Mouse (Mus musculus): Measurements from ENCODE around the gene Inafm1. TPM values are rescaled to one million over a fixed set of nuclear protein-coding genes. Genes with fewer than 3 reads are reported as not detected.

Gene Inafm1
- total RNA-seq, 2 experiments from 2014 or later: 12.2 to 15.1 TPM

DNA sequence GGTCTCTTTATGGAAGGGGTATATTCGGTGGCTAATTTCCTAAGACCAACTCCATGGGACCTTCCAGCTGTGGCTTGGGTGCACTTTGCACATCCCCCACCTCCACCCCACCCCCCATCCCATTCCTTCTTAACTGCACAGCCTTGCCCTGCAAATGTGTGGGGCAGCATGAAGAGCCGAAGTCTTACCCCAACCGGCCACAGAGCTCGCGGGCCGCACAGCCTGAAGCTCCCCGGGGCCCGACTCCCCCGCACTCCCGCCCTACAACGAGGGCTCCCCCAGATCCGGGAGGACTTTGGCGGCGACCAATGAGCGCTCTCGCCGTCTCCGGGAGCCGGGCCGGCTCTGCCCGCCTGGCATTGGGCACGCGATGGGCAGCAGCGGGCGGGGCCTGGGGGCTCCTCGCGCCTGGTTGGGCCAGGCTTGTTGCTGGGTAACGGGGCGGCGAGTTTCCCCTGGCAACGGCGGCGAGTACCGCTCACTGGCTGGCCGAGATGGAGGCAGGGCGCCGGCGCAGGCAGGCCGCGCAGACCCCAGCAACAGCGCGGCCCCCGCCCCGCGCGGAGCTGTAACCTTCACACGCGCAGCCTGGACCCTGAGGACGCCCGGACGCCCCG is 26.1 kb upstream of the Inafm1 start:
- intact Hi-C loops (cut with DNase I): loop anchor here (10.0 kb wide), 1 partner anchor 315 kb away; the partner anchor contains the start of gene Arhgap35

DNA sequence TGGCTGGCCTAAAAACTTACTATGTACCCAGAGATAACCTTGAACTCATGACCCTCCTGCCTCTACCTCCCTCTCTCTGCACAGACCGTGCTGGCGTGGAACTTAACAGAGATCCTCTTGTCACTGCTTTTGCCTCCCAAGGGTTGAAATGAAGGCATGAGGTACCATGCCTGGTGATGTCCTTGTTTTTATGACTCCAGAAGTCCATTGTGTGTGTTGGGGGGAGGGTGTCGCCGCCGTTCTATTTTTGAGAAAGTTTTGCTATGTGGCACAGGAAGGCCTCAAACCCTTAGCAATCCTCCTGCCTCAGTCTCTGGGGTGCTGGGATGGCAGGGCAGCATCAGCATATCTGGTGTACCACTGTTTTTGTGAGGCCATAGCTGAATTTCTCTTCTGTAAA is 25.5 kb upstream of the Inafm1 start:
- intact Hi-C loops (cut with DNase I): loop anchor here (10.0 kb wide), 1 partner anchor 316 kb away; the partner anchor contains the start of gene Arhgap35
- no peak for DNase-seq

More for the DNA sequence above, 26.1 kb upstream of the Inafm1 start:
- peak; percentile 74 to 85 for DNase-seq

DNA sequence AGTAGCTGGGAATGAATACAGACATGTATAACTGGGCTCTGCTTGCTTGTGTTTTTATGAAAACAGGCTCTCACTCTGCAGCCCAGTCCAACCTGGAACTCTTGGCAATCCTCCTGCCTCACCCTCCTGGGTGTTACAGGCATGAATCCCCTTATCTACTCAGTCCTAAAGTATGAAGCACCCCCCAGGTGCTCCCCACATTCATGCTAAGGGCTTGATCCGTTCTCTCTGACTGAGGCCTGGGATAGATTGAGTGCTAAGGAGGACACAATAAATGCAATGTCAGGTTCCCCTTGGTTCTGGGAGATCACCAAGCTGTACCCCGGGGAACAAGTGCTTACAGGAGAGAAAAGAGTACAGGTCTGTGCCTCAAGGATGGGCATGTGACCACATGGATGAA is 24.2 kb upstream of the Inafm1 start:
- no peak for DNase-seq
- intact Hi-C loops (cut with DNase I): loop anchor here (2.0 to 10.0 kb wide), 2 partner anchors 15 to 317 kb away; partner anchors contain the start of gene Arhgap35

DNA sequence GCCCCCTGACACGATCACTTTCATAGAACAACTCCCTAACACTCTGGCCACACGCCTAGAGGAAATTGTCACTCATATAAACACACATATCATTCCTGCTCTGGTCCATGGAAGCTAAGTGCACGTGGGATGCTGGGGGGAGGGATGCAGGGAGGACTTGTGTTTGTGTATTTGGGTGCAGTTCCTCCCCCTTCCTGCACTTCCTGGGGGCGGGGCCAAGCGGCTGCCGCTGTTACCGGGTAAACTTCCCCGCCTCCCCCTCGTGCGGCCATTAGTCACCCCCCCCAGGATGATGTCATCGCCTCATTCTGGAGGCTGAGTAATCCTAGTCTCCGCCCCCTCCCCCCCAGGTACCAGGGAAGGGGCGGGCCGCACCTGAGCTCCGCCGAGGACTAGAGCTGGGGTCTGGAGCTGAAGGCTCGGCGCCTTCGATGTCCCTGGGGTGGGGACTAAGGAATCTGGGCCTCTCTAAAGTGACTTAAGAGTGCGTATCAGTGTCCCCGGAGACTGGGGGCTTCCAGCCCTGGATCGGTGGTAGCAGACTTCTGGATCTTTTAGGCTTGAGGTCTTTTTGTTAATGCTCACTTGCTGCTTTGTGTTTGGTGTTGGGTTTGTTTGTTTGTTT is 23.5 kb upstream of the Inafm1 start:
- intact Hi-C loops (cut with DNase I): loop anchor here (2.0 to 10.0 kb wide), 2 partner anchors 16 to 318 kb away; partner anchors contain the start of gene Arhgap35
- peak; percentile 75 to 83 for DNase-seq

DNA sequence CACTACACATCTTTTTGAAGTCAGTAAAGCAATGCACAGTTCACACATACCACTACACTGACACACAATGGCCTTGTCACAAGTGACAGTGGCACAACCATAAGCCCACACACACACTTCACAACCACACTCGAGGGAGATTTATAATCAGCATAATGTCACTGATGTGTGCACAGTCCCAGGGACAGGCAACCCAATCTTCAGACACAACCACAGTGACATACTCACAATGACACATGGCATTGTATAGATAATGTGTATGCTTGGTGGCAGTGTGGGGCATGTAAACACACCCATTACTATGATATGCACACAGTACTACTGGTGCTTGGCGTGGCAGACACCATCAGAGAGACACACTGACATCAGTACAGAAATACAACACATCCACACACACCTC is 22.7 kb upstream of the Inafm1 start:
- DNase-seq: no peak
- intact Hi-C loops (cut with DNase I): loop anchor here (2.0 to 10.0 kb wide), 2 partner anchors 17 to 319 kb away; partner anchors contain the start of gene Arhgap35

DNA sequence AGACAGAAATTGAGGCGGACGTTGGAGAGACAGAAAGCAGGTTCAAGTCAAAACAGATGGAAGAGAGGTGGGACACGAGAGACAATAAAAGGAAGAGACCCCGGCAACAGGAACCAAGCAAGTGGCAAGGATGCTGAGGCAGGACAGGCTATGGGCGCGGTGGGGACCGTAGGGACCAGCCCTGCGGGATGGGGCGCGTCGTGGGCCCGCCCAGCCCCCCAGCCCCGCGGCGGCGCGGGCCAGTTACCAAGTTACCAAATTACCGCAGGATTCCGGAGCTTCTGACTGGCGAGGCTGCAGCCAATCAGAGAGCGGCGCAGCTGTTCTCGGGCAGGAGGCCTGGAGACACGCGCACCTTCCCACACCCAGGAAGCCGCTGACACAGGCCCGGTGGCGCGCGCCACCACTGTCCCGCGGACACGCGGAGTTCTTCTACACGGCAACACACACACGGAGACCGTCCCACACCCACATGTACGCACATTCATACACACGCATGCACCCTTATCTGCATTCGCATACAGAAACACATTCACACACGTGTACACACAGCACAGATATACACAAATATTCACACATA is 22.0 kb upstream of the Inafm1 start:
- DNase-seq: peak; percentile 74 to 76
- intact Hi-C loops (cut with DNase I): loop anchor here (10.0 kb wide), 1 partner anchor 319 kb away; the partner anchor contains the start of gene Arhgap35

DNA sequence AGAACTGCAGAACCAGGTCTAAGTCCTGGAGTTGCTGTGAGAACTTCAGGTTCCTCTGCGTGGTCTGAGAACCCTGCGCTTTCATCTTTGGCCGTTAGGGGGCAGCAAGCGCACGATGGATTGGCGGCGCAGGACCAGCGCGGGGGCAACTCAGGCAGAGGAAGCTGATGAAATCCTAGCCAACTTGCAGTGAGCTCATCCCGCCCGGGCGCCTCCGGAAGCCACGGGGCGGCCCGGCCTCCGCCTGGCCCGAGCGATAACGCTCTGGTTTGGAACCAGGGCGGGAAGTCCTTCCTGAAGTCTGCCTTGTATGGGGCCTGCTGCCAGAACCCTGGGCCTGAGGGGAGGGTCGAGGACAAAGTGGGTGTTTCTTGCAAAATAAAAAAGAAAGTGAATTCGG is 21.4 kb upstream of the Inafm1 start:
- intact Hi-C loops (cut with DNase I): loop anchor here (1.0 to 10.0 kb wide), 4 partner anchors 32 to 320 kb away; partner anchors contain the start of gene Arhgap35

DNA sequence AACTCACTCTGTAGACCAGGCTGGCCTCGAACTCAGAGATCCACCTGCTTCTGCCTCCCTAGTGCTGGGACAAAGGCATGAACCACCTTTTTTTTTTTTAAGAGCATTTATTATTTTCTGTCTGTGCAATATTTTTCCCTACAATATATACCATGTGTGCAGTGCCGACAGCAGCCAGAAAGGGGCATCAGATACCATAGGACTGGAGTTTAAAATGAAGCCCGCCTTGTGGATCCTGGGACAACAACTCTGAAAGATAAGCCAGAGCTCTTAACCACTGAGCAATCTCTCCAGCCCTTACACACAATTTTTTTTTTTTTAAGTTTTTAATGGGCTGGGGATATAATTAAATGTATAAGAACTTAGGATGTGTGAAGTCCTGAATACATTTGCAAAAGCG is 20.9 kb upstream of the Inafm1 start:
- DNase-seq: no peak

More for the DNA sequence above, 21.4 kb upstream of the Inafm1 start:
- peak; percentile 91 to 96 for DNase-seq

DNA sequence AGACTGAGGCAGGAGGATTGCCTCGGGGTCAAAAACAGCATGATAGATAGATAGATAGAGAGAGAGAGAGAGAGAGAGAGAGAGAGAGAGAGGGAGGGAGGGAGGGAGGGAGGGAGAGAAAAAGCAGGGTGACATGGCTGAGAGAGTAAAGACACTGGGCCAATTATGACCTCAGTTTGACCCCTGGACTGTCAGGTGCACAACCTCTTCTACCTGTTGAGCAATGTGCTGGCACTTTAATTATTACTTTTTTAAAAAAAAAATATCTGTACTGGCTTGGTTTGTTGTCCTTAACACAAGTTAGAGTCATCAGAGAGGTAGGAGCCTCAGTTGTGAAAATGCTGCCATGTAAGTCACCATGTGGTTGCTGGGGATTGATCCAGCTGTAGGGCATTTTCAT is 14.4 kb upstream of the Inafm1 start:
- DNase-seq: no peak
- intact Hi-C loops (cut with DNase I): no loop called here

More for the DNA sequence above, 20.9 kb upstream of the Inafm1 start:
- intact Hi-C loops (cut with DNase I): loop anchor here (1.0 to 10.0 kb wide), 4 partner anchors 33 to 320 kb away; partner anchors contain the start of gene Arhgap35

DNA sequence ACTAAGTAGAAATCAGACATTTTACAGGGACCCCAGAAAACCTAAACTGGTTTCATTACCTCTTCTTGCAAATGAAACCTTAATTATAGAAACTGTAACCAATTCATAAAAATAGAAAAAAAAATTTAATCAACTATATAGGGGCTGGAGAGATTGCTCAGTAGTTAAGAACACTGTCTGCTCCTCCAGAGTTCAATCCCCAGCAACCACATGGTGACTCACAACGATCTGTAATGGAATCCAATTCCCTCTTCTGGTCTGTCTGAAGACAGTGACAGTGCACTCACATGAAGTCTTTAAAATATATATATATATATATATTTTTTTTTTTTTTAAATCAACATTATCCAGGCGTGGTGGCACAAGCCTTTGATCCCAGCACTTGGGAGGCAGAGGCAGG is 13.6 kb upstream of the Inafm1 start:
- intact Hi-C loops (cut with DNase I): no loop called here

DNA sequence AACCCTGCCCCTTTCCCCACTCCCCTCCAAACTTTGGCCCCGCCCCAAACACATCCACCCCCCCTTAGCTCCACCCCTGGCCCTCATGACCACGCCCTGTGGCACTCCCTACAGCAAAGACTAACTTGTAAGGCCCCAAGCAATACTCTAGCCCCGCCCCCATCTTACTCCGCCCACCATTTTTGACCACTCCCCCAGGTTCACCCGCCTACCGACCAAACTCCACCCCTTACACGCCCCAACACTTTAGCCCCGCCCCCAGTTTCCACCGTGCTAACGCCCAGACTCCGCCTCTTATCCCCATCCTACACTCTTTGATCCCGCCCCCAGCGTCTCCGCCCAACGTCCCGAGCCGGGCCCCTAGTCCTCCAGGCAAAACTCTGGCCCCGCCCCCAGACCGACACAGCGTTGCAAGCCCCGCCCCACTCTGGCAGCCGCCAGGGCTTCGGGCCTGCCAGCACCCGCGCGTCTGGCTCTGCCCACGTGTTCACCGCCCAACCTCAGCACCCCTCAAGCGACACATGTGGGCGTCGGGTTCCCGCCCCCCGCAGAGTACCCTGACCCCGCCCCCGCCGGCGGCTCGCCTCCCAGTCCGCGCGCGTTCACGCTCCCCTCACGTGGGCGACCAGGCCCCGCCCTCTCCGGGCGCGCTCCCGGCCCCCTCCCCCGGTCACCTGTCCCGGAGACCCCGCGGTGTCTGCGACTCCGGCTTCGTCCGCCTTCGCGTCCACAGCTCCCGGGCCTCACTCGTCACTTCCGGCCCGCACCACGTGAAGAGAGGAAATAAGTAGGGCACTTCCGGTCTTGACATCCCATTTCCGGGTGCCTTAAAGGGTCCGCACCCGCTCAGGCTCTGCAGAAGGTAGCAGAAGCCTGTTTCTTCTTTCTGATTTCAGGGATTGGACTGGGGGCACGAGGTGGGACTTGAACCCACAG is 12.9 kb upstream of the Inafm1 start, which contains the start of gene Ccdc9:
Gene Ccdc9, minus strand, starts transcription at position 770 of the 936 bp plus-strand sequence.
- intact Hi-C loops (cut with DNase I): no loop called here
- DNase-seq: peak; percentile 100

More for the DNA sequence above, 13.6 kb upstream of the Inafm1 start:
- DNase-seq: no peak

DNA sequence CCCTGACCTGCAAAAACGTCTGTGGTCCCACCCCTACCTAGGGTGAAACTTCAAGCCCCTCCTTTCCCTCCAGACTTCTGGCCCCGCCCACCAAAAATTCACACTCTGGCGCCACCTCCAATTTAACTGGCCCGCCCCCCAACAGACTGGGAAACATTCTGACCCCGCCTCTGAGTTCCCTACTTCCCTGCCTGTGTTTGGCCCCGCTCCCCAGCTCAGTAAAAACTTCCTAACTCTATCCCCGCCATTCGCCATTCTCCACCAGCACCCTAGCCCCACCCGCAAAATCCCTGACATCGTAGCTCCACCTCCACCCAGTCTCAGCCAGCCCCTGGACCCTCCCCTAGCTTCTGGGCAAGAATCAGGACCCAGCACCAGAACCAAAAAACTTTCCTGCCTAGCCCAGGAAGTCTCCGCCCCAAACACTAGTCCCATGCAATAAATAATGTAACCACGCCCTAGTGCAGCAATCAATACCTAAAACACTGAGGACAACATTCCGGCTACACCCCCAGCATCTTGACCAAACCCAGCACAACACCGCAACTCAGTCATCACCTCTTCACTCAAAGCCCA is 12.1 kb upstream of the Inafm1 start:
- peak; percentile 76 to 81 for DNase-seq
- intact Hi-C loops (cut with DNase I): no loop called here

DNA sequence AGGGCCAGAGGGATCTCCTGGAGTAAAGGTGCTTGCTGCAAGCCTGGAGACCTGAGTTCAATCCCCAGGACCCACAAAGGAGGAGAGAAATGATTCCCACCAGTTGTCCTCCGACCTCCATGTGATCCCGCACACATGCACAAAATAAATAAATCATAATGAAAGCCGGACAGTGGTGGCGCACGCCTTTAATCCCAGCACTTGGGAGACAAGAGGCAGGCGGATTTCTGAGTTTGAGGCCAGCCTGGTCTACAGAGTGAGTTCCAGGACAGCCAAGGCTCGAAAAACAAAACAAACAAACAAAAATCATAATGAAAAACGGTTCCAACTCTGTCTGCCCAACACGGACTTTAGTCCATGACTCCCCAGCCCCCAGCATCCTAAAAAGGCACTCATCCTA is 11.5 kb upstream of the Inafm1 start:
- no peak for DNase-seq
- intact Hi-C loops (cut with DNase I): no loop called here

DNA sequence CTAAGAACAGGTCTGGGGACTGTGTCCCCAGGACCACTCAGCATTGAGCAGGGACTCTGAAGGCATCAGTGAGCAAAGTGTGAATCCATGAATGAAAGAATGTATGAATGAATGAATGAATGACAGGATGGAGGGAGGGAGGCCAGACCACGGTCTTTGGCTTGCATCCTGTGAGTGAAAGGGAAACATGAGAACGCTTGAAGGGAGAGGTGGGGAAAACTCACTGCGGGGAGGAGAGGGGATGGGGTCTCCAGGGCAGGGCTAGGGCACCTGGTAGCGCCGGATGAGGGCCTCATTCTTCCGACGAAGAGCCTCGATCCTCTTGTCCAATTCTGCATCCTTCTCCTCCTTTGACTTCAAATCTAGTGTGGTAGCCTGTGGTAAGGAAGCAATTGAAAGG is 10.6 kb upstream of the Inafm1 start:
- intact Hi-C loops (cut with DNase I): no loop called here

DNA sequence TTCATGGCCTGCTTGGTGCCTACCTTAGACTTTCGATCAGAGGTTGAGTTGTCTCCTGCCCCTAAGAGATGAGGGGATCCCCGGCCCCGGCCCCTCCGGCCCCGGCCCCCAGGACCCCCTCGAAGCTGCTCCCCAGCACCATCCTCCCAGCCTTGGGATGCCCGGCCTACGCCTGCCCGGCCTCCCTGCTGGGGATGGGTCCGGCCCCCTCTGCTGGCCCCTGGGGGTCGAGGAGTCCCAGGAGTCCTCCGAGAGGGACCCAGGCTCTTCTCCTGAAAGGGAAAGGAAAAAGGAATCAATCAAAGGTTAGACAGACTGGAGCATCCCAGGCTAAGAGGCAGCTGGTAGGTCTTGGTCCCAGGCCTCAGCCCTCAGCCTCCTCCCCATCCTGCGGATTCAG is 8.9 kb upstream of the Inafm1 start:
- intact Hi-C loops (cut with DNase I): no loop called here
- no peak for DNase-seq

More for the DNA sequence above, 10.6 kb upstream of the Inafm1 start:
- no peak for DNase-seq

DNA sequence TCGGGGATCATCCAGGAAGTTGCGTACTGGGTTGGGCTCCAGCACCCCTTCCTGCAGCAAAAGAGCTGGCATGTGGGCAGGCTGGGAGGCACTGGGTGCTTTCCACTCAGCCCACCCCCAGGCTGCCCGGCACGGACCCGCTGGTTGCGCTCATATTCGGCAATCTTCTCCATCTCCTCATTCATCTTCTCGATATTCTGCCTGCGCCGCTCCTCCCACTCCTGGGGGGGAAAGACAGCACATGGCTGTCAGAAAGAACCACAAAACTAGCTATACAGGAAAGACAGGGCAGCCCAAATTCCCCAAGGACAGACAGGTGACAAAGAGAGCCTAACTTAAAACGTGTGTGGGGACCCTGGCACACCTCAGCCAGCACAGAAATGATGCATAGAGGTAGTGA is 7.3 kb upstream of the Inafm1 start:
- intact Hi-C loops (cut with DNase I): no loop called here
- DNase-seq: no peak

DNA sequence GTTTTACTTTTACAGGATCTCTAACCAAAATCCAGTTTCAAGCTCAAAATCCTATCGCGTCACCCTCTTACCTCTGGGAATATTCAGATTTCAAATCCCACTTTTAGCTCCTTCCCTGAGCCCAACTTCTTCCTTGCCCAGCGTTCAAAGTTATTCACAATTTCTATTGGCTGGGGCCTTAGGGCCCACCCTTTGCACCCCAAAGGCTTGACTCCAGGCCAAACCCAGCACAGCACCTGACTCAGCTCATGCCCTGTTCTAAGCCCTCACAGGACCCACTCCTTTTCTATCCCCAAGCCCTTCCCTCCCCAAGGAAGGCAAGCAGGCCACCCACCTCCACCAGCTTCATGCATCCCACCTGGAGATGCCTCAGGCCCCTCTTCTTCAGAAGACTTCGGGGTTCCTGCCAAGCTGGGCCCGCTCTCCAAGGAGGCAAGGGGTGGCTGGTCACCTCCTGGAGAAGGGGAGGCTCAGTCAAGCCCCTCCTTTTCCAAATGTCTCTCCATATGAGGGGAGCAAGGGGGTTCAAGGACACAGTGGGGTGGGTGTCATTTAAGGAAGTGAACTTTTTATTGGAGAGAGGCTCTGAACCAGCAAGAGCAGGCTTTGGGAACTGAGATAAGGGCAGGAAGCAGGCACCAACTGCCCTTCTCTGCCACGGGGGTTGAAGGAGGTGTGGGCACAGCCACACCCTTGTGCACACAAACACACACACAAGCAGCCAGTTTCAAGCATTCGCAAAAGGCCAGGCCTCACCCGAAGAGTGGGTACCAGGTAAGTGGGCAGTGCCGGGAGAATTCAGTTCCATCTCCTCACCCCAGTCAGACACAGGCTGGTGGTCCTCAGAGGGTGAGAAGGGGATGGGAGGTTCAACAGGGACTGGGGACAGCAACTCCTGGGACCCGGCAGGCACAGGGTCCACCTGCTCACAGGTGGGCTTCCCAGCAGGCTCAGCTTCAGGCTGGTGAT is 1.8 kb upstream of the Inafm1 start:
- no peak for DNase-seq
- intact Hi-C loops (cut with DNase I): loop anchor here (5.0 kb wide), 1 partner anchor 298 kb away; no protein-coding TSS in a partner anchor

DNA sequence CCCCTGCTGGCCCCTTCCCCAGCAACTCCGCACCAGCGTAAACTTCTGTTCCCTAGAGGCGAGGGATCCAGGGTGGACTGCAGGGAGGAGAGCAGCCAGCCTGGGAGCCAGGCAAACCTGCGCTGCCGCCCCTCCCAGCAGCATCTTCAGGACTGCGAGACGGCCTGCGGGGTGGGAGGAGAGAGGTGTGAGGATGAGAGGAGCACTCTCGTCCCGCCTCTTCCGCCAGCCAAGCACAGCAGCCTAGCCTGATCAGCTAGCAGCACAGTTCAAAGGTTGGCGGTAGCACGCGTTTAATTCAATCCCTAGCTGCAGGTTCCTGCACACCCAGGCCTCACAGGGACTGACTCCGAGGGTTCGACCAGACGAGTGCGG is 336 bp upstream of the Inafm1 start:
- peak; percentile 31 to 74 for DNase-seq
- intact Hi-C loops (cut with DNase I): loop anchor here (5.0 kb wide), 1 partner anchor 296 kb away; no protein-coding TSS in a partner anchor

Measured in gastrocnemius, postnatal 36 days (tissue).